Mouse (Mus musculus): ENCODE data around the gene Gm853. TPM values are rescaled to one million over a fixed set of nuclear protein-coding genes. Genes with fewer than 3 reads are reported as not detected.

Gene Gm853
- polyA plus RNA-seq, 1 experiment from 2014 or later = 0.45 TPM

Other genes with a start within 250 kb of the Gm853 start
- gene Adgrb2, start 237.5 kb downstream of the Gm853 start, polyA plus RNA-seq (2014; fragmentation: Nextera tagmentation; extraction: Ambion mirVana) = 4.5 and 6.3 TPM in 2 replicates
- gene Col16a1, start 174.6 kb downstream of the Gm853 start, polyA plus RNA-seq (2014; fragmentation: Nextera tagmentation; extraction: Ambion mirVana) = 5.3 and 9.9 TPM in 2 replicates
- gene Pef1, start 119.8 kb downstream of the Gm853 start, polyA plus RNA-seq (2014; fragmentation: Nextera tagmentation; extraction: Ambion mirVana) = 71.4 and 72.4 TPM in 2 replicates
- 0.46 and 0.59 TPM in 2 replicates for gene Hcrtr1, start 83.0 kb downstream of the Gm853 start, polyA plus RNA-seq (2014; fragmentation: Nextera tagmentation; extraction: Ambion mirVana)
- 8.2 and 10.0 TPM in 2 replicates for gene Tinagl1, start 47.3 kb downstream of the Gm853 start, polyA plus RNA-seq (2014; fragmentation: Nextera tagmentation; extraction: Ambion mirVana)
- gene Serinc2, start 56.8 kb upstream of the Gm853 start, polyA plus RNA-seq (2014; fragmentation: Nextera tagmentation; extraction: Ambion mirVana) = 57.9 and 58.8 TPM in 2 replicates
- 27.7 and 29.4 TPM in 2 replicates for gene Fabp3, start 86.2 kb upstream of the Gm853 start, polyA plus RNA-seq (2014; fragmentation: Nextera tagmentation; extraction: Ambion mirVana)
- gene Gm10570, start 86.3 kb upstream of the Gm853 start, polyA plus RNA-seq (2014; fragmentation: Nextera tagmentation; extraction: Ambion mirVana) = not detected in 2 replicates
- 79.3 and 85.1 TPM in 2 replicates for gene Zcchc17, start 137.5 kb upstream of the Gm853 start, polyA plus RNA-seq (2014; fragmentation: Nextera tagmentation; extraction: Ambion mirVana)
- gene Snrnp40, start 137.7 kb upstream of the Gm853 start, polyA plus RNA-seq (2014; fragmentation: Nextera tagmentation; extraction: Ambion mirVana) = 190 and 204 TPM in 2 replicates

Data from hindbrain, embryonic 11.5 days (tissue).